Mouse (Mus musculus) heart, embryonic 13.5 days (tissue): ENCODE results near the gene Slc50a1. TPM values are rescaled to one million over a fixed set of nuclear protein-coding genes. Genes with fewer than 3 reads are reported as not detected.

Source experiments
- ATAC-seq: fragments of 200-750 bp; cut with Nextera tagmentation; 2 replicates; pipeline ENCODE4 v1.8.0; 2017; ENCODE audit warnings: moderate TSS enrichment; ENCODE audit not compliant: insufficient number of reproducible peaks, low FRiP score, low TSS enrichment; ENCODE audit errors: extremely low read depth
- H3K27ac ChIP-seq: fragments of 300-500 bp; sonication (generic); replicated peaks from 2 replicates; pipeline ENCODE4 v1.5.1; 2015; ENCODE audit warnings: moderate library complexity, mild to moderate bottlenecking, inconsistent platforms
- H3K27me3 ChIP-seq: fragments of 300-500 bp; sonication (generic); replicated peaks from 2 replicates; pipeline ENCODE4 v1.6.1; 2015; ENCODE audit warnings: mild to moderate bottlenecking, inconsistent platforms
- H3K36me3 ChIP-seq: fragments of 300-500 bp; sonication (generic); 2 replicates; pipeline ENCODE4 v1.6.1; 2015; ENCODE audit warnings: mild to moderate bottlenecking, inconsistent platforms
- H3K4me1 ChIP-seq: fragments of 300-500 bp; sonication (generic); 2 replicates; pipeline ENCODE4 v1.6.1; 2015; ENCODE audit warnings: inconsistent platforms
- H3K4me2 ChIP-seq: fragments of 300-500 bp; sonication (generic); 2 replicates; pipeline ENCODE4 v1.6.1; 2015; ENCODE audit warnings: inconsistent platforms, mild to moderate bottlenecking, moderate library complexity
- H3K4me3 ChIP-seq: fragments of 300-500 bp; sonication (generic); 2 replicates; pipeline ENCODE4 v1.5.1; 2015; ENCODE audit warnings: moderate library complexity, mild to moderate bottlenecking, inconsistent platforms
- H3K9ac ChIP-seq: fragments of 300-500 bp; sonication (generic); 2 replicates; pipeline ENCODE4 v1.6.1; 2015; ENCODE audit warnings: inconsistent platforms, mild to moderate bottlenecking, moderate library complexity
- H3K9me3 ChIP-seq: fragments of 300-500 bp; sonication (generic); 2 replicates; pipeline ENCODE4 v1.6.1; 2016; ENCODE audit warnings: inconsistent platforms
- WGBS: fragments of 180-500 bp; shearing (Covaris S2); methylation state at CpG from one replicate; pipeline ENCODE4 v1.1.7; 2015; ENCODE audit warnings: mixed read lengths; 5-methylcytosine and 5-hydroxymethylcytosine counted together
- polyA plus RNA-seq: library from polyadenylated mRNA; unstranded; fragments of >200 nt; fragmentation: Nextera tagmentation; extraction: Ambion mirVana; gene quantifications from 2 replicates; pipeline ENCODE4 v1.2.1, GENCODE M21; 2015

Gene Slc50a1
- polyA plus RNA-seq, 1 experiment from 2014 or later, result 40.7 TPM

- Histone ChIP-seq H3K4me2 (no peak overlapping the region), H3K27ac (no peak overlapping the region), H3K9me3 (no peaks in the 10 kb centered on the region; the same call in 1 of the 2 replicates), H3K4me1 (no peaks in the 10 kb centered on the region), H3K36me3 (no peaks in the 10 kb centered on the region), H3K9ac (peak overlapping the region; percentile 34; the same call in 1 of the 2 replicates), H3K4me3 (no peak overlapping the region), H3K27me3 (no peaks in the 10 kb centered on the region)
- WGBS, result 2% methylated on average over 9 of the region's 9 CpGs
- ATAC-seq, result no peak
These were observed 37.7 kb upstream of the Slc50a1 start for GRCm38 (mm10) chr3:89308089-89308488.

DNA sequence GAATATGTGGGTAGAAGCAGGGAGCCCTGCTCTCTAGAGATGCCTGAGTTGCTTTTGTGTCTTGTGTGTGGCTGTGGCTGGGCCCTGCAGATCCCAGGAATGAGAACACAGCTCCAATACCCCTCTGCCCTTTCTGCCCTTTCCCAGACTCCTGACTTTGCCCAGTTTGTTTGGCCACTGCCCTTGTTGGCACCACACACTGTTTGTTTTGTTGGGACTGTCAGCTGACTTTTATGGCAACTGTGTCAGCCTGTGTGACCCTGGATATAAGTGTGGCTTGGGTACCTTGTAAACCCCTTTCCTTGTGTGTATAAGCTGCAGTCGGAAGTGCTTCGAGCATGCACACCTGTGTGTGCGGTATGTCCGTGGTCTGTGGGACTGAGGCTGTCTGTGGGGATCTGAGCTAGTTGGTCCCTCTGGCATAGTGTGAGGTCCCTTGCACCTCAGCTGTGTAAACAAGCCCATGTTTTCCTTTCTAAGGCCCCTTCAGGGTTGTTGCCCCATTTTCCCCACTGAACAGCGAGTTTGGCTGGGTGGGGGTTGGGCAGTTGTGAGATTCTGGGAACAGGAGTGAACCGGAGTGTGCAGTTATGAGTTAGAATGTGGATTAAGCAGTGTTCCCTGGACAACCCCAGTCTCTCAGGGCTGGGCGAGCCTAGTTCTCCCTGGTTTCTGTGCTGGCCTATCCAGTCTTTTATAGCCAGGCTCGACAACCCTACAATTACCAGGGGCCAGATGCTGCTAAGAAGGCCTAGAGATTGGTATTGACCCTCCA lies 35.4 kb upstream of the Slc50a1 start:
- H3K4me1 ChIP-seq, result no peaks in the 10 kb centered on the region
- H3K27ac ChIP-seq, result no peak overlapping the region
- WGBS, result 73% methylated on average over 8 of the region's 8 CpGs
- H3K4me2 ChIP-seq, result no peak overlapping the region
- no peak overlapping the region for H3K4me3 ChIP-seq
- peaks cover 4% of the 10 kb centered on the region; the same call in 1 of the 2 replicates for H3K27me3 ChIP-seq
- H3K9me3 ChIP-seq, result no peaks in the 10 kb centered on the region
- no peak overlapping the region for H3K9ac ChIP-seq
- no peaks in the 10 kb centered on the region for H3K36me3 ChIP-seq
- no peak for ATAC-seq

- Histone ChIP-seq H3K4me1 (no peaks in the 10 kb centered on the region; the same call in 1 of the 2 replicates), H3K4me3 (no peak overlapping the region), H3K36me3 (no peaks in the 10 kb centered on the region), H3K4me2 (no peak overlapping the region), H3K27ac (no peak overlapping the region), H3K9ac (no peak overlapping the region), H3K9me3 (no peaks in the 10 kb centered on the region), H3K27me3 (peaks cover 7% of the 10 kb centered on the region; the same call in 1 of the 2 replicates)
- 71% methylated on average over 4 of the region's 4 CpGs for WGBS
- ATAC-seq, result no peak
These were observed 34.7 kb upstream of the Slc50a1 start for GRCm38 (mm10) chr3:89305105-89305504.

DNA sequence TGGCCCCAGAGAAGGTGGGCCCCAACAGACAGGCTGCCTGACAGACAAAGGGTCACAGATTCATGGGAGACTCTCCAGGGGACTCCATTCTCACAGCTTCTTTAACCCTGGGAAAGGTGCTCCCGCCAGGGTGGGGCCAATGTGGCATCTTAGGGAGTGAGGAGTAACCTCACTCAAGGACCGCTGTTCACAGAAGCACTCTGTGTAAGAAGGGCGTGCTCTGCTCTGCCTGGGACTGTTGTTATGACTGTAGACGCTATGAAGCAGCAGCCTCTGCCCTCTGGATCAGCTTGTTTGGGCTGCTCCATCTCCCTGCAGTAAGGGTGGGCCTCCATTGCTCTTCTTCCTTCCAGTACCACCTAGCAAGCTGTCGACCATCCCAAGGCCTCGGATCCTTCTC lies 34.1 kb upstream of the Slc50a1 start:
- Histone ChIP-seq H3K27ac (no peak overlapping the region), H3K4me2 (no peak overlapping the region), H3K9me3 (no peaks in the 10 kb centered on the region), H3K9ac (no peak overlapping the region), H3K27me3 (peaks cover 8% of the 10 kb centered on the region; the same call in 1 of the 2 replicates), H3K4me3 (no peak overlapping the region), H3K36me3 (no peaks in the 10 kb centered on the region), H3K4me1 (no peaks in the 10 kb centered on the region; the same call in 1 of the 2 replicates)
- 56% methylated on average over 6 of the region's 6 CpGs for WGBS
- no peak for ATAC-seq

- 66% methylated on average over 2 of the region's 2 CpGs for WGBS
- ATAC-seq, result no peak
- H3K4me1 ChIP-seq, result no peaks in the 10 kb centered on the region; the same call in 1 of the 2 replicates
- H3K36me3 ChIP-seq, result no peaks in the 10 kb centered on the region
- H3K27ac ChIP-seq, result no peak overlapping the region
- H3K4me3 ChIP-seq, result no peak overlapping the region
- no peak overlapping the region for H3K4me2 ChIP-seq
- H3K9ac ChIP-seq, result 0 out of 2 replicates have a peak overlapping the region, but pooled peaks have one; percentile 3
- H3K27me3 ChIP-seq, result peaks cover 8% of the 10 kb centered on the region; the same call in 1 of the 2 replicates
- H3K9me3 ChIP-seq, result no peaks in the 10 kb centered on the region
These were observed 30.1 kb upstream of the Slc50a1 start for GRCm38 (mm10) chr3:89300514-89300913.

DNA sequence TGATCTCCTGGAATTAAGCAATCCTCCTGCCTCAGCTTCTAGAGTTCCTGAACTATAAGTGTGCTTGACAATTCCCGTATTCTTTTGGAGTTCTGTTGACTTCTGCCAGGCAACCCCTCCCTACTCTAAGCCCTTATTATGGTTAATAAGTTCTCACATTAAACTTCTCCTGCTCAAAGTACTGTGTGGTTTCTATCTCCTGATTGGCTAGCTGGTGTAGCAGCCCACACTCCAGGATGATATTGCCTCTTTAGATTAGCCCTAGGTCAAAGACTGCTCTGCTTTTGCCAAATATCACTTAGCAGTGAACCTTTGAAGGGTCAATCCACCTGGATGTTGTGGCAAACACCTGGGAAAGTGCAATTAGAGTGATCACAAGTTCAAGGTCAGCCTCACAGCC lies 29.7 kb upstream of the Slc50a1 start:
- Histone ChIP-seq H3K9ac (peak overlapping the region; percentile 69), H3K4me2 (peak overlapping the region; percentile 70), H3K4me1 (no peaks in the 10 kb centered on the region; the same call in 1 of the 2 replicates), H3K4me3 (peak overlapping the region; percentile 40), H3K27ac (no peak overlapping the region), H3K27me3 (peaks cover 8% of the 10 kb centered on the region; the same call in 1 of the 2 replicates), H3K36me3 (no peaks in the 10 kb centered on the region), H3K9me3 (no peaks in the 10 kb centered on the region)
- ATAC-seq, result no peak
- WGBS, result 48% methylated on average over 1 of the region's 1 CpGs

- peak overlapping the region; percentile 40 for H3K4me3 ChIP-seq
- H3K27ac ChIP-seq, result no peak overlapping the region
- WGBS, result 4% methylated on average over 14 of the region's 14 CpGs
- H3K4me2 ChIP-seq, result peak overlapping the region; percentile 70
- H3K9ac ChIP-seq, result peak overlapping the region; percentile 69
- H3K27me3 ChIP-seq, result peaks cover 8% of the 10 kb centered on the region; the same call in 1 of the 2 replicates
- no peaks in the 10 kb centered on the region for H3K9me3 ChIP-seq
- H3K36me3 ChIP-seq, result no peaks in the 10 kb centered on the region
- no peaks in the 10 kb centered on the region; the same call in 1 of the 2 replicates for H3K4me1 ChIP-seq
- no peak for ATAC-seq
These were observed 29.1 kb upstream of the Slc50a1 start for GRCm38 (mm10) chr3:89299499-89299898.

GRCm38 (mm10) chr3:89298908-89299307 lies 28.5 kb upstream of the Slc50a1 start:
- ATAC-seq, result no peak
- Histone ChIP-seq H3K27ac (no peak overlapping the region), H3K4me2 (peak overlapping the region; percentile 70; the same call in 1 of the 2 replicates), H3K4me1 (no peaks in the 10 kb centered on the region; the same call in 1 of the 2 replicates), H3K4me3 (0 out of 2 replicates have a peak overlapping the region, but pooled peaks have one; percentile 40), H3K36me3 (no peaks in the 10 kb centered on the region), H3K9ac (no peak overlapping the region), H3K27me3 (peaks cover 8% of the 10 kb centered on the region; the same call in 1 of the 2 replicates), H3K9me3 (no peaks in the 10 kb centered on the region)
- WGBS, result 75% methylated on average over 6 of the region's 6 CpGs

- Histone ChIP-seq H3K4me3 (no peak overlapping the region), H3K4me1 (no peaks in the 10 kb centered on the region; the same call in 1 of the 2 replicates), H3K36me3 (no peaks in the 10 kb centered on the region), H3K27me3 (peaks cover 4% of the 10 kb centered on the region; the same call in 1 of the 2 replicates), H3K9me3 (no peaks in the 10 kb centered on the region), H3K27ac (no peak overlapping the region), H3K9ac (no peak overlapping the region), H3K4me2 (no peak overlapping the region)
- no peak for ATAC-seq
- 64% methylated on average over 11 of the region's 11 CpGs for WGBS
These were observed 26.5 kb upstream of the Slc50a1 start for GRCm38 (mm10) chr3:89296761-89297396.

DNA sequence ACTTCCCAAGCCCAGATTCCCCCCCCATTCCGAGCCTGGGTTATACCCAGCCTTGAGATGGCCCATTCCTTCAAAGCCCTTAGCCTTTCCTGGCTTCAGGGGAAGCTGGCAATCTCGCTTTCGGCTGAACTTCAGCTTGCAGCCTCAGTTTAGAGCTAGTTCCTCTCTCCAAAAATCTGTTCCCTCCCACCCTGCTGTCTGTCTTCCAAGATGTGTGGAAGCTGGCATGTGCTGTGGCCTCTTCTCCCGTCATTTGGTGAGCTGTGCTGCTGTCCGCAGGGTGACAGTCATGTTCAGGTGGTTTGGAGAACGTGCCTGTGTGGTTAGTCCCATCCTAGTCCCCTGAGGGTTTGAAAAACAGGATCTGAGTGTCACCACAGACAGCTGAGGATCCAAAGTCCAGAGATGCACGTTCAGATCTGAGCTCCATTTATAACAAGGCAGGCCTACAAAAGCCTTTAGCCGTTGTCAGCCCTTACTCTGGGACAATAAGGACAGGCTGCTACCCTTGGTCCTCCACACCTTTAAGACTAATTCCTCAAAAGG lies 25.4 kb upstream of the Slc50a1 start:
- no peak overlapping the region for H3K27ac ChIP-seq
- no peaks in the 10 kb centered on the region for H3K9me3 ChIP-seq
- H3K9ac ChIP-seq, result no peak overlapping the region
- WGBS, result 72% methylated on average over 8 of the region's 8 CpGs
- no peak overlapping the region for H3K4me3 ChIP-seq
- H3K4me1 ChIP-seq, result no peaks in the 10 kb centered on the region; the same call in 1 of the 2 replicates
- H3K36me3 ChIP-seq, result no peaks in the 10 kb centered on the region
- H3K4me2 ChIP-seq, result no peak overlapping the region
- no peak for ATAC-seq
- H3K27me3 ChIP-seq, result peaks cover 4% of the 10 kb centered on the region; the same call in 1 of the 2 replicates

DNA sequence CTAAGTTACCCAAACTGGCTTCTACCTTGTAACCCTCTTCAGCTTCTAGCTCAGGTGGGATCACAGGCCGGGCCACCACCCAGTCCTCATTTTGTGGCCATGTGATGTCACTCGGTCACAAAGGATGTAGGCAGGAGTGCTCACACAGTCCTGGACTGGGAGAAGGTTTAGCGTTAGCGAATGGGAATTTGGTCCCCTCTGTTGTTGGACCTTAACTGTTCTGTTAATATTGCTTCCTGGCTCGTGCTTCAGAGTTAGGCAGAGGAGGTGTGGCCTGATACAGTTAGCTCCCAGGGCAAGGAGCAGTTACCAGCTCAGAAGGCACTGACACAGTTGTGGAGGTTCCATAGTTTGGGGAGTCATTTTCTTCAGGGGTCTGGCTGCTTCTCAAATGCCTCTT lies 23.8 kb upstream of the Slc50a1 start:
- ATAC-seq, result no peak
- Histone ChIP-seq H3K9me3 (no peaks in the 10 kb centered on the region), H3K27ac (no peak overlapping the region), H3K4me1 (no peaks in the 10 kb centered on the region), H3K36me3 (no peaks in the 10 kb centered on the region), H3K4me2 (no peak overlapping the region), H3K4me3 (no peak overlapping the region), H3K27me3 (no peaks in the 10 kb centered on the region; the same call in 1 of the 2 replicates), H3K9ac (no peak overlapping the region)
- WGBS, result 65% methylated on average over 5 of the region's 5 CpGs
